Mouse (Mus musculus) layer of hippocampus, adult 18-20 months (tissue): ENCODE measurements around the gene Rtca. TPM values are rescaled to one million over a fixed set of nuclear protein-coding genes. Genes with fewer than 3 reads are reported as not detected.

Experiments
- DNase-seq, 2 experiments: peaks; one replicate each; pipeline ENCODE4 v3.0.0; 2022; ENCODE audit warnings: low spot score in 2 of 2
- total RNA-seq, 2 experiments: library from RNA; stranded (reverse); gene quantifications; 2 replicates each; pipeline ENCODE4 v1.2.3; 2021

The Rtca gene
- total RNA-seq, 2 experiments from 2014 or later = 51.5 to 59.4 TPM

DNA sequence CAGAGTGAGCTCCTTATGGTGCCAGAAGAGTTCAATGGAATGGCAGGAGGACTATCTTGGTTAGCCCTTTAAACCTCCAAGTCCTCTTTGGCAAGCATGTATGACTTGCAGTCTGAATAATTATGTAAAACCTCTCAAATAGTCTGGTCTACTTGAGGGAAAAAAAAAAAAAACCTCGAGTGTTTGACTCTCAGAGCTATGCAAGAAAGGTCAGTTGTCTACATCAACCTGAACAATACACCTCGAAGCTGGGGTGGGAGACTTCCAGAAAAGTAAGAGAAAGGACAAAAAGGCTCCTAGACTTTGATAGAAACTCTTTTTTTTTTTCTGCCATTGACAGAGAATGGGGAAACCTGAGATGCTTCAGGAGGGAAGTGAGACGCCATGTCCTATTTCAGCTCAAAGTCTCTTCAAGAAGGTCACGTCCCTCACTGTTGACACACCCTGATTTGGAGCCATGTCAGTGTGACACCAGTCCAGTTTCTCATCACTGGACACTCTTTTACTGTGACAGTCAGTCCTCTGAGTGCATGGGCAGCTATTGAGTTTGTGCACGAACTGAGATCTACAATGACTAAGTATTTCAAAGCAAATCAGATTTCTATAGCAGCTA is 31.2 kb downstream of the Rtca start:
- DNase-seq = no peak

DNA sequence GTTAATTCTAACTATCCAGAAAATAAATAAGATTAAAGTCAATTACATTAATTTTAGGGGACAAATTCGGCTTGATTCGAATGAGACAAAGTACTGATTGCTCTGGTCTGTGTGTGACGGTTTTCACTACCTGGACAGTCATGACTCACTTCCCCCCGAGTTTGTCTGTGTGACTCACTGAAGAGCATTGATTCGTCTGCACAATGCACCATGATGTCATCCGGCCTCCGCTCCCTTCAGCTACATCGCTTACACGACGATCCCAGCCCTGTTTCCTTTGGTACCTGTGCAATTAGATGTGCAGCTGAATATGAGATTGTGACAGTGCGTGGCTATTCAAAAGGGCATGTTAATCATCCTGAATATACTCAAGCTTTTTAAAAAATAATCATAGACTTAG is 33.4 kb downstream of the Rtca start:
- no peak for DNase-seq

DNA sequence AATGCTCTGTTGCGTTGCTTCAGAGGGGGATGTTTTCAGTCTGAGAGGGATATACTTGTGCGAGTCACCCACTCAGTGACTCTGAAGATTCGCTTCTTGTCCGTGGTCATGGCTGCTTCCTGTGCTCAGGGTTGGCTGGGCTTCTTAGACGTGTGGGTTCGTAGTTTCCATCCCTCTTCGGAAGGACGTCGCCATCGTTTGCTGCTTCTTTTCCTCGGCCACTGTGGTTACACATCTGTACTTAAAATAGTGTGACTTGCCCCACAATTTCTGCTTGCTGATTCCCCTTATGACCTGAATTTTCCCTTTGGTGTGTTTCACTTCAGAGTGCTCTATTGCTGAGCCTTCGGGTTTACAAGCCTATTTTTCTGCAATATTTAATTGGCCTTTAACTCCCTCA is 42.3 kb downstream of the Rtca start:
- DNase-seq = no peak

DNA sequence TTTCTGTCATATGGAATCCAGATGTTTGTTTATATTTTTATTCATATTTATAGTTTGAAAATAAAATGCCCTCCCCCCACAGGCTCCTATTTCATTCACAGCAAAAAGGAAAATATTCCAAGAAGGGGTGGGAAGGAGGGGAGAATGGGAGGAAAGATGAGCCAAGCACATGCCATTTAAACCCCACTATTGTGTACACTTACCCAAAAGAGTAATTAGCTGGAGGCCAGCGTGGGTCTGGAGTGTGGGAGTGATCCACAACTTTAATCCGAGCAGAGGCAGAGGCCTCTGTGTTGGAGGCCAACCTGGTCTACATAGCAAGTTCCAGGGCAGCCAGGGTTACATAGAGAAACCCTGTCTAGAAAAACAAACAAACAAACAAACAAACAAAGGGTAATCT is 43.7 kb downstream of the Rtca start:
- DNase-seq = no peak

DNA sequence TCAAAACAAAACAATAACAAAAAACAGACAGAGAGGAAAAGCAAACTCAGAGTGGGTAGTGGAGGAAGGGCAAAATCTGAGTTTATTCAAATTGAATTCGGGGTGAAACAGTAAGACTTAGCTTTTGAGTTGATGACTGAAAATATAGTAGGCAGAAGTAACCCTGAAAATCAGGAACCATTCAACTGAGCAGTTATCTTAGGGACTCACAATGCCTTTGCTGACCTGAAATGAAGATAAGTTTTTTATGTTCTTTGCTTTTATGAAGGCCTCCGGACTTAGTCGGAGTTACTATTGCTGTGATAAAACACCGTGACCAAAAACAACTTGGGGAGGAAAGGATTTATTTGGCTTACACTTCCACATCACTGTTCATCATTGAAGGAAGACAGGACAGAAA is 47.0 kb downstream of the Rtca start:
- DNase-seq = no peak

DNA sequence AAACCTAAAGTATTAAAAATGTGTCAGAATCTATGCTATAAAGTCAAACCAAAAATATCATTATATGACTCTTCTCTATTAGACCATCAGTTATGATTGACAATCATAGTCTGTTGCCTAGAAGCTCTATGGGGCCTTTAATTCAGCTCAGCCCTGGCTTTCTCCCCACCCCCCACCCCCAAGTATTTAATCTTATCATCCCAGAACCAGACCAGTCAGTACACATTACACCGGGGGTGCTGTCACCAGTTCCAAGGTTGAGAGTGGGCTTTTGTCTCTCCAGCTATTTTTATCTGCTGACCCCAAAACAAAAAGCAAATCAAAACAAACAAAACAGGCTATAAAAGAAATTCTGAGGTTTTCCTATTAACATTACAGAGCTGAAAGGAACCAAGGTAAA is 53.5 kb downstream of the Rtca start:
- no peak for DNase-seq

DNA sequence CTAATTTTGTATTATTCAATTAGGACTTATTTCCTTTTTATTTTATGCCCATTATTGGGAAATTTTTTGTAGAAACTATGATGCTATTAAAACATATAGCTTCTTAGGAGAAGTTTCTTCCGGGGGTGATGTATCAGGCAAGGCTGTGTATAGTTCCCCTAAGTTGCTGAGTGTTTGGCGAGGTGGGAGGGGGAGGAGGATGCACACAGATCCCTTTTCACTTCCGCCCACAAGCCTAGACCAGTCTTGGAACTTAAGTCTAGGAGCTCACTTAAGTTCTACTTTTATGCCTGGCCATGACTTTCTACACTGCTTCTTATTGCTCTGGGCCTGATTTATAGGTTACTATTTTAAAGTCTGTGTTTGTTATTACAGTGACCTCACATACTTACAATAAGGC is 57.3 kb downstream of the Rtca start:
- DNase-seq = no peak

DNA sequence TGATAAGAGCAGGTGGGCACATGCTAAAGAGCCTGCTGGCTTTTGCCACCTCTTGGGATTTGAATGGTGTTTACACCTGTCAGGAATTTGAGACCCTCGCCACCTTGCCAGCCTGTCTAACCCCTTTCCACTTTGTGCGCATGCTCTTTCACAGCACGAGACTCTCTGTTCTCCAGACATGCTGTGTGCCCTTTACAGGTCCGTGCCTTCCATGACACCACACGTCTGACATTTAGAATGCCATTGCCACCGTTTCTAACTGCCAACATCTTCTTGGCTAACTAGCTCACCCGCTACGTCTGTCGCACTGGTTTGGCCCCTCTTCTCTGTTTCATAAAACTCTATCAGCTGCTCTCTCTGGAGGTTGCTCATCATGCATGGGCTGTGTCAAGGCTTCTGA is 63.7 kb downstream of the Rtca start:
- no peak for DNase-seq

DNA sequence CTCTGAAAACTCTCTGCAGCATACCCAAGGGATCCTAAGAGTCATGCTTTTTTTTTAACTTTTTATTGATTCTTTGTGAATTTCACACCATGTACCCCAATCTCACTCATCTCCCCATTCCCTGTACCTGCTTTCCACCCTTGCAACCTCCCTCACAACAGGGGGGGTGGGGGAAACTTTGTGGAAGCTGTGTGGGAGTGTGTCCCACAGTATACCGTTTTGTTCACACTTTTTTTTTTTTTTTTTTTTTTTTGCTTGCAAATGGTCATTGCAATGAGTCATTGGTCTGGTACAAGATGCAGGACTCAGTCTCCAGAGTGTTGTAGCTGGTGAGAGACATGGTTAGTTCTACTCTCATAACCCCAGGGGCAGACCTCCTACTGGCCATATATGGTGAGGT is 65.2 kb downstream of the Rtca start:
- DNase-seq = no peak

DNA sequence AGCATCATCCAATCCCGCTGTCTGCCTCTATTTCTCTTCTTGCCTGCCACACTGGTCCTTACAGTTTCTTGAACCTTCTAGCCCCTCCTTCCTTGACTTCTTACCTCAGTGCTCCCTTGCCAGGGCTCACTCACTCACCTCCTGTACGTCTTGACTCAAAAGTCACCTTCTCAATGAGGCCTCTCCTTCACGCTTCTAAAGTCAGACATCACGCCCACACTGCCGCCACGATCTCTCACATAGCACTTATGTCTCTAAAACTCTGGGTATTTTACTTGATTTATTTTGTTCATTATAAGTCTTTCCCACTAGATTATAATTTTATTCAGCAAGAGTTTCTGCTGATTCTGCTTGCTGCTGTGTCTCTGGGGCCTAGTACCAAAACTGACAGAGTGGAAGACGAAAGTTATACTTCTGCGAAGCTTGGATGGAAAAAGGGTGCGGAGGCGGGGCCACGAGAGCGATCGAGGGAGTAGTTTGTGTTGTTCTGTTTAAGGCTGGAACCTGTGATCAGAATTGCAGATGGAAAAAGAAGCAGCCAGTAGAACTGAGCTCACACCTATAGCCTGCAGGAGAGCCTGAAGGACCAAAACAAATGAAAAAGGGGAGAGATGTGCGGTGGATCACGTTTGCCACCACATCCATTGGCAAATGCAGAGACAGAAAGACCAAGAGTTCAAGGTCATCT is 66.3 kb downstream of the Rtca start:
- DNase-seq = no peak

DNA sequence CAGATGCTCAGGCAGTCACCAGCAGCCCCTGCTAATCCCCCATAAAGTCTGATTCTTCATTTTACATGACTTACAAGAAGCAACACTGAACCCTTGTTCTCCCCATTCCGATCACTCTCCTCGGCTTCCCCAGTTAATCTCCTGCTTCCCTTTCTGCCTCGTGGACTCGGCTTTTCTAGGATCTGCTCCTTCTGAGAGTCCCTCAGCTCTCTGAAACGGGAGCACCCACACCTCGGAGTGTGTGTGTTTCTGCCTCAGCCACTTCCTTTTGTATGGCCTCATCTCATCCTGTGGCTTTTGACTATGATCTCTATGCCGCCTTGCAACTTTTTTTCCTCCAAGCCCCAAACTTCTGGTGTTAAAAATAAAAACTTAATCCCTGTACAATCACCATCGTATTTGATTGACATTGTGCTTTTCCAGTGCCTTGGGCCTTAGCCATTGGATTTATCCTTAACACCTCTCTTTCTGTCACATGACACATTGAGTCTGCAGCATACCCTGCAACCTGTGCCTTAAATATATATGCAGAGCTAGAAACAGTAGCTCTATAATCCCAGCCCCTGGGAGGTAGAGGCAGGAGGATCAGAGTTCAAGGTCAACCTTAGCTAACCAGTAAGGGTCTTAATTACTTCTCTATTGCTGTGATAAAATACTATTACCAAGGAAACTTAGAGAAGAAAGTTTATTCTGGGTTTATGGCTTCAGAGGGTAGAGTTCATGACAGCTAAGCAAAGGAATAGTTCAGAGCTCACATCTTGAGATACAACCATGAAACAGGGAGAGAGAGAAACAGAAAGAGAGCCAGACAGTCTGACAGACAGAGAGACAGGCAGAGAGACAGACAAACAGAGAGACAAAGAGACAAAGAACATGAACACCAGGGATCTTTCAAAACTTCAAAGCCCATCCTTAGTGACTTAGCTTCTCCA is 67.7 kb downstream of the Rtca start:
- no peak for DNase-seq

Other genes with a start within 250 kb of the Rtca start
- 1 to 10 TPM; 3.2 to 5.2 TPM for gene Cdc14a, start 84.2 kb downstream of the Rtca start, total RNA-seq
- 10 to 100 TPM; 16.0 to 21.9 TPM for gene Dbt, start 4.9 kb upstream of the Rtca start, total RNA-seq
- not detected for gene Lrrc39, start 54.8 kb upstream of the Rtca start, total RNA-seq
- gene Sass6, start 86.8 kb upstream of the Rtca start, total RNA-seq = 1 to 10 TPM; 8.3 to 8.7 TPM
- 10 to 100 TPM; 18.5 to 20.9 TPM for gene Trmt13, start 106.4 kb upstream of the Rtca start, total RNA-seq
- 10 to 100 TPM; 58.3 to 59.3 TPM for gene Mfsd14a, start 154.5 kb upstream of the Rtca start, total RNA-seq
- not detected for gene Gm43191, start 173.1 kb upstream of the Rtca start, total RNA-seq
- gene Slc35a3, start 204.6 kb upstream of the Rtca start, total RNA-seq = 10 to 100 TPM; 16.5 to 18.1 TPM